Mouse (Mus musculus) naive thymus-derived CD4-positive, alpha-beta T cell, adult 5 months (primary cell): ENCODE measurements around the gene Mthfd1. TPM values are rescaled to one million over a fixed set of nuclear protein-coding genes. Genes with fewer than 3 reads are reported as not detected.

Source experiments
- polyA plus RNA-seq: library from polyadenylated mRNA; unstranded; fragments of 100-300 nt; shearing (Covaris generic); gene quantifications from one replicate; pipeline ENCODE4 v1.2.1, GENCODE M21; 2017

The Mthfd1 gene
- polyA plus RNA-seq, result 48.1 TPM

DNA sequence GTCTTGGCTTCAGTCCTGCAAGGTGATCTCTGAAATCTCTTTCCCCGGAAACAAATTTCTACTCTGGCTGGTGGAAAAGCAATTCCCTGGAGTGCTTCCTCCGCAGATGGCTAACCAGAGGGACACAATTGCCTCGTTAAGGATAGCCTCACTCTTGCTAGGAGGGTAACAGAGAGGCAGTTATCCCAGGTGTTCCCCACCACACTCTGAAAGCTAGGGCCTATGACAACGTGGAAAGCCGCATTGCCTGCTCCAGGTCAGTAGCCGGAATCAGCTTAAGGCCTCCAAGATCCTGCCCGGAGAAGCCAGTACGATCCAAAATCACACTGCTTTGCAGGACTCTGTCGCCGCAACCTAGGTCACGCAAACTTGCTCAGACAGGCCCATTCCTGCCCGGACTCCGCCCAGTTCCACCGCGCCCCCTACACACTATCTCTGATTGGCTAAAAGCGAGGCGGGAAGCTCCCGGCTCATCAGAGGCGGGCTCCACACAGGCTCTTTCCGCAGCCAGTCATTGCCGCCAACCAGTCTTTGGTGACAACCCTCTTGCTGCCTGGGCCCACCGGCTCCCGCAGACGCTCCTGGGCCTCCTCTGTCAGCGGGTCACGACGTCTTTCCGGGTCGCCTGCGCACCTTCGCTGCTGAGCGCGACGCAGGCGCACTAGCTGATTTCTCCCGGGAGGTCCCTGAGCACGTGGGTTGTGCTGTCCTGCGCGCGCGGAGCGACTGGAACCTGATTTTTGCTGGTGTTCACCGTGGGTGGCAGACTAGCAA lies at the start of gene Mthfd1:
TSS of gene Mthfd1 (plus strand) at position 574 of the 774 bp plus-strand sequence.

DNA sequence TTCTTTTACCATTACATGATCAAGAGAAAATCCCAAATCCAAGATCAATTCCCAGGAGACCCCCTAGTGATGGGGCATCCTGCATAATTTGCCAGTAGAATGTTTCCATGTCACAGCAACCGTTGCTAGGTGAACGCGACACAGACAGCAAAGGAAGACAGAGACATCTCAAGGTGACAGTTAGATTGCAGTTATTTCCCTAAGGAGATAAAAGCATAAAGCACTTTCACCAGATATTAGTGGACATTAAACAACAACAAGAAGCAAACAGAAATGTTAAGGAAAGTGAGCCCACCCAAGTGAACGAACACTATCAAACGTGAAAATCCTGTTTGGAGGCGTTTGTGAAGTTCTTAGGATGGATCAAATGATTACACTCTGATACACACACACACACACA lies 8.5 kb upstream of the Mthfd1 start, which contains the start of gene Tex21:
TSS of gene Tex21 (minus strand) at position 101 of the 400 bp plus-strand sequence.

DNA sequence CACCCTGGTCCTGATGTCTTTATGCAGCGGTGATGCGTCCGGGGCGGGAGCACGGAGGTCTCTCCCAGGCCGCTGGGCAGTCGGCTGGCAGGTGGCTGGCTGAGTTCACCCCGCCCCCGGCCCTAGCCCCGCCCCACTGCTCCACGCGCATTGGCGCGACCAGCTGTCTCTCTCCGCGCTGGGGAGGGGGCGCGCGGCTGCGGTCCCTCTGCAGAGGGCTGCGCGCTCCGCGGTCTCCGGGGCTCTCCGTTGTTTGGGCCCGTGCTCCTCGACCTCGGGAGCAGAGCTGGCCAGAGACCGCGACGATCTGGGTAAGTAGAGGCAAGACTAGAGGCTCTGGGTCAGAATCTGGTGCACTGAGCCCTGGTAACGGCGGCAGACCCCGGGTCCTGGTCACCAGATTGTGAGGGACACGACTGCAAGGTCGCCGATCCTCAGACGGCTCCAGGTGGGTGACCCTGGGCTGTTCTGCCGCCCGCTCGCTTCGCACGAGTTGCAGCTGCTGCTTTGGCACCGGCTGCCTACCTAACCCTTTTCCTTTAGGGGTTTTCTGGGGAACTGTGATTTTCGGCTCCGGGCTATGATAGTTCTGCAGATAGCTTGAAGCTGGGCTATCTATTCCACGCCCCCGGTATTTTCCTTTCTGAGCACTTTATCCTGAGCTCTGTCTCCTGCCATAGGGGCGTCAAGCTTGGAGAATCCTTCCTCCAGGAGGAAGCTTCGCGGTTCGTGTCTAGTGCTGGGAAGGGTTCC lies 69.8 kb downstream of the Mthfd1 start, which contains the start of gene Akap5:
TSS of gene Akap5 (plus strand) at position 213 of the 753 bp plus-strand sequence.

Other genes with a start within 250 kb of the Mthfd1 start
- gene Esr2, start 78.0 kb upstream of the Mthfd1 start, polyA plus RNA-seq, result not detected
- gene Tex21, start 8.6 kb upstream of the Mthfd1 start, polyA plus RNA-seq, result not detected
- gene Akap5, start 69.6 kb downstream of the Mthfd1 start, polyA plus RNA-seq, result 0.40 TPM
- 100.0 TPM for gene Zbtb25, start 114.3 kb downstream of the Mthfd1 start, polyA plus RNA-seq
- gene Zbtb1, start 115.0 kb downstream of the Mthfd1 start, polyA plus RNA-seq, result 18.9 TPM
- gene Hspa2, start 148.9 kb downstream of the Mthfd1 start, polyA plus RNA-seq, result 3.6 TPM
- gene Ppp1r36, start 162.2 kb downstream of the Mthfd1 start, polyA plus RNA-seq, result not detected